Mouse (Mus musculus): ENCODE results near the gene Gm49318. TPM values are rescaled to one million over a fixed set of nuclear protein-coding genes. Genes with fewer than 3 reads are reported as not detected.

The Gm49318 gene
- polyA plus RNA-seq (2012; rRNA removed) = not detected in 2 replicates

GRCm38 (mm10) chr9:22070791-22071573 is at the start of gene Gm49318, which contains the start of gene Zfp653:
TSS of gene Gm49318 (minus strand) at chr9:22071259.
TSS of gene Zfp653 (minus strand) at chr9:22071376.
- peak; percentile 84 for DNase-seq (ENCODE audit: low read depth, low spot score)
- under 1% methylated on average over 79 of the region's 87 CpGs for WGBS

GRCm38 (mm10) chr9:22119543-22119942 is 48.5 kb upstream of the Gm49318 start:
- 91% methylated on average over 4 of the region's 4 CpGs for WGBS
- no peak for DNase-seq (ENCODE audit: low read depth, low spot score)

- 29% methylated on average over 10 of the region's 10 CpGs for WGBS
- DNase-seq (ENCODE audit: low read depth, low spot score) = peak; percentile 57
Measured at GRCm38 (mm10) chr9:22117754-22118456, 46.8 kb upstream of the Gm49318 start.

- DNase-seq (ENCODE audit: low read depth, low spot score) = peak; percentile 91
- WGBS = under 1% methylated on average over 52 of the region's 52 CpGs
Measured at GRCm38 (mm10) chr9:22116740-22117426, 45.8 kb upstream of the Gm49318 start, which contains the start of gene Elof1. TSS of gene Elof1 (minus strand) at chr9:22117172.

- WGBS = 8% methylated on average over 15 of the region's 15 CpGs
- no peak for DNase-seq (ENCODE audit: low read depth, low spot score)
Measured at GRCm38 (mm10) chr9:22116086-22116485, 45.0 kb upstream of the Gm49318 start.

GRCm38 (mm10) chr9:22115635-22116034 is 44.6 kb upstream of the Gm49318 start:
- WGBS = 74% methylated on average over 4 of the region's 4 CpGs
- DNase-seq (ENCODE audit: low read depth, low spot score) = no peak

GRCm38 (mm10) chr9:22108194-22108593 is 37.1 kb upstream of the Gm49318 start:
- DNase-seq (ENCODE audit: low read depth, low spot score) = no peak
- 88% methylated on average over 9 of the region's 9 CpGs for WGBS

- no peak for DNase-seq (ENCODE audit: low read depth, low spot score)
- 6% methylated on average over 18 of the region's 18 CpGs for WGBS
Measured at GRCm38 (mm10) chr9:22099922-22100321, 28.9 kb upstream of the Gm49318 start.

- no peak for DNase-seq (ENCODE audit: low read depth, low spot score)
- 10% methylated on average over 14 of the region's 14 CpGs for whole genome bisulfite sequencing
Measured at GRCm38 (mm10) chr9:22098993-22099696, 28.1 kb upstream of the Gm49318 start, which contains the start of gene Cnn1. TSS of gene Cnn1 (plus strand) at chr9:22099216.

- WGBS = 1% methylated on average over 24 of the region's 24 CpGs
- no peak for DNase-seq (ENCODE audit: low read depth, low spot score)
Measured at GRCm38 (mm10) chr9:22095854-22096307, 24.8 kb upstream of the Gm49318 start.

GRCm38 (mm10) chr9:22092746-22093145 is 21.7 kb upstream of the Gm49318 start:
- DNase-seq (ENCODE audit: low read depth, low spot score) = no peak
- WGBS = 62% methylated on average over 6 of the region's 6 CpGs

- WGBS = 75% methylated on average over 7 of the region's 7 CpGs
- DNase-seq (ENCODE audit: low read depth, low spot score) = no peak
Measured at GRCm38 (mm10) chr9:22089986-22090385, 18.9 kb upstream of the Gm49318 start.

- DNase-seq (ENCODE audit: low read depth, low spot score) = no peak
- 98% methylated on average over 7 of the region's 7 CpGs for WGBS
Measured at GRCm38 (mm10) chr9:22089281-22089680, 18.2 kb upstream of the Gm49318 start.

- WGBS = 85% methylated on average over 2 of the region's 2 CpGs
- DNase-seq (ENCODE audit: low read depth, low spot score) = no peak
Measured at GRCm38 (mm10) chr9:22087034-22087618, 16.1 kb upstream of the Gm49318 start.

- WGBS = 66% methylated on average over 6 of the region's 6 CpGs
- DNase-seq (ENCODE audit: low read depth, low spot score) = no peak
Measured at GRCm38 (mm10) chr9:22086012-22086411, 15.0 kb upstream of the Gm49318 start.

GRCm38 (mm10) chr9:22085022-22085834 is 14.2 kb upstream of the Gm49318 start, which contains the start of gene Ecsit:
TSS of gene Ecsit (minus strand) at chr9:22085438.
- peak; percentile 96 for DNase-seq (ENCODE audit: low read depth, low spot score)
- under 1% methylated on average over 48 of the region's 48 CpGs for WGBS

GRCm38 (mm10) chr9:22084667-22085021 is 13.6 kb upstream of the Gm49318 start:
- WGBS = 10% methylated on average over 4 of the region's 4 CpGs

GRCm38 (mm10) chr9:22076223-22076622 is 5.2 kb upstream of the Gm49318 start:
- 95% methylated on average over 23 of the region's 23 CpGs for WGBS
- no peak for DNase-seq (ENCODE audit: low read depth, low spot score)

More at GRCm38 (mm10) chr9:22084667-22085021, 13.6 kb upstream of the Gm49318 start:
- no peak for DNase-seq (ENCODE audit: low read depth, low spot score)

Data from large intestine, adult 2 months (tissue).